Mouse (Mus musculus) brain, adult 2 months (tissue): Measurements from ENCODE around the gene Pnp.
"Not testable (repeated sequence)": the region's sequence is repeated elsewhere in the genome, so short reads cannot be mapped to it uniquely, and the experiment has no call there.

Source experiments
- DNase-seq: peaks from one replicate; pipeline ENCODE4 v3.0.0; 2011; ENCODE audit warnings: low read depth, low spot score

The Pnp gene

DNA sequence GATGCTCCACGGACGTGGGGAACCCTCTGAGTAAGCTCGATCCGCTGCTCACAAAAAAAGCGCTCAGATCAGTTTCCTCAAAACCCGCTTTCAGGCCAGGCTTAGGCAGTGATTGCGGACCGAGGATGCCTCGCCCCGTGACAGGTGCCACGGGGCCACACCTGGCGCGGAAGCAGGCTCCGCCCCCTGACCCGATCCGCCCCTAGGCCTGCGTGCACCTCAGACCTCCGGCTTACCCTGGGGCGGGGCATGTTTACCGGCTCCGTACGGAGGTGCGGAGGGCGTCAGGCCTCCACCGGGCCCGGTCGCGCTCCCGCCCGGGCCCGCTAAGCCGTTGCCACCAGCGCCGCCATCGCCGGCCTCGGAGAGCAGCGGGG lies 517 bp upstream of the Pnp start:
- DNase-seq: peak; percentile 76

- DNase-seq: no peak
Measured at GRCm38 (mm10) chr14:50931493-50932020, 675 bp downstream of the Pnp start.

DNA sequence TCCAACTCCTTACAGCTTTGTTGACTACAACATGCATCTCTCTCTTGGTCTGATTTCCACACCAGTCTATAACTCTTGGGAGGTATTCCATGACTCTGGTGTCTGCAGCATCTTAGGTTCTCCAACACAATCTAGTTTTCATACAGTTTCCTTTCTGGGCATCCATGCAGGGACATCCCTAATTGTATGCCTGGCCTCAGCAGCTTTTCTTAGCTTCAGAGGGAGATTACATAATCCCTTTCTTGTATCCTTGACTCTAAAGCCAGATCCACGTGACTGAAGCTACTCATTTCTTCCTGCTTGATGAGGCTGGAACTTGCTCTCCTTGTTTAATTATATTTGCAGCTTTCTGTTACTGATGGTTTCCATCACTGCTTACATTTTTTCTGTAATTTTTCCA lies 5.8 kb downstream of the Pnp start:
- no peak for DNase-seq

DNA sequence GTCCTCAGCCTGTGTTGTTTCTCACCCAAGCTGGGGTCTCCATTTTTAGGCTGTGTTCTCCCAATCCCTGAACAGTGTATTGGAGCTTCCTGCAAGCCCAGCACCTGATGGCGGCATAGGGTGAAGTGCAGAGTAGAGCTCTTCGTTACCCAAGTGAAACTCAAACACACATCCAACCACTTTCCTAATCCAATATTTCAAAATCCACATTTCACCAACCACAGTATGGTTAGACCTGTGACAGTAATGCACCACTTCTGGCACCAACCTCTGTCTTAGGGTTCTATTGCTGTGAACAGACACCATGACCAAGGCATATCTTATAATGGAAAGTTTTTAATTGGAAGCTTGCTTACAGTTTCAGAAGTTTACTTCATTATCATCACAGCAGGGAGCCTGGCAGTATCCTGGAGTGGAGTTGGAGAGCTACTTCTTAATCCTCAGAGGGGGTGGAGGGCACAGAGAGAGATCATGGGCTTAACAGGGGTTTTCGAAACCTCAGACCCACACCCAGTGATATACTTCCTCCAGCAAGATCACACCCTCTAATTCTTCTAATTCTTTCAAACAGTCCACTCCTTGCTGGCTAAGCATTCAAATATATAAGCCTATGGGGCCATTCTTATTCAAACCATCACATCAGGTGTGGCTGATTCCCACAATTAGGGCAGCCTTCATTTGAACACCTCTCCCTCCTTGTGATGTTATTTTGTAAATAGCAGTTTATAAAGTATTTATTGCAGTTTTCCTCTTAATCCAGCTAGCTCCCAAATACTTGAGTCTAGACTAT lies 7.4 kb downstream of the Pnp start:
- no peak for DNase-seq

- DNase-seq: no peak
Measured at GRCm38 (mm10) chr14:50938940-50939339, 8.1 kb downstream of the Pnp start.

DNA sequence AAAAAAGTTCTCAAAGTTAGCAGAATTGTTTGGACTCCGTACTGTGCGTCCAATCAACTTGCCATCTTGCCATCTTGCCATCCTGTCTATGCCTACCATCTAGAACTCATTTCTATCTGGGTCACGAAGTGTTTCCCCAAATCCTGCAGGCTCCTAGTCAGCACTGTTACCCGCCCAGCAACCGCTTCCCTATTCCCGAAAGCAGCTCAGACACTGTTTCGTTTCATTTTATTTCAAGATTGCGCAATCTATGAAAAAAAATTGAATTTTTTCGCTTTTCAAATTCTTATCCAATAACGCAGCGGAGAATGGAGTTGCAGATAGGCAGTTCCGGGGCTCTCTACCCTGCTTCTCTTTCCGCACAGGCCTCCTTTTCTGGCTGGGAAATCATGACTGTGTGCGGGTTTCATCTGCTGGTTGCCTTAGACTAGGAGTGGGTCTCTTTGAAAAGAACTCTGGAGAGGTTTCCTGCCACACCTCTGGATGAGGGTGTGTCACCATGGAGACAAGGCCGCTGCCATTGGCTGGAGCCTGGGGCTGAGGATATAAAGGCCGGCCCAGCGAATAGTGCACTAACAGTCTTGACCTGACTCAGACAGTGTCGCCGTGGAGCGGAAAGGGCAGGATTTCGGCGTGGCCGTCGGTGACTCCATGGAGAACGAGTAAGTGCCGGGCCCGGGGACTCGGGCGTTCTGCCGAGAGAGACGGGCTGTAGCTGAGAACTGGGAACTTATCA lies 13.2 kb downstream of the Pnp start, which contains the start of gene Gm49342:
TSS of gene Gm49342 (plus strand) at position 586 of the 736 bp plus-strand sequence.
- DNase-seq: peak; percentile 96

GRCm38 (mm10) chr14:50944668-50945033 lies 13.8 kb downstream of the Pnp start:
- DNase-seq: not testable (repeated sequence)

DNA sequence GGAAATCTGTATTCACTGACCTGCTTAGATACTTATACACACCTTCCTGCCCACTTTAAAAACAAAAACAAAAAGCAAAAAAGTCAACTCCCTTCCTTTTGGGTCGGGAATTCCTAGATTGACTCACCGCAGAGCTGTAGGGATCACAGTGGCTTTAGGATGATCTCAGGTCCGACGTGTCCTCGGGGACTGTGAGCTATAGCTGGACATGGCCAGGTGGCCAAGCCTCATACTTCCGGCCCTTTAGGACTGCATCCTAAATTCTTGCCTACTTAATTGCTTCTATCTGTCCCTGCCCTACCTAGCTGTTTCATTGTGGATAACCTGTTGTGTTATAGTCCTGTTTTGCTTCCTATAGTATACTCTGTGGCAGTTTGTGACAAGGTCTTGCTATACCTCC lies 14.2 kb downstream of the Pnp start:
- not testable (repeated sequence) for DNase-seq

GRCm38 (mm10) chr14:50945526-50945925 lies 14.6 kb downstream of the Pnp start:
- not testable (repeated sequence) for DNase-seq

- no peak for DNase-seq
Measured at GRCm38 (mm10) chr14:50955487-50955886, 24.6 kb downstream of the Pnp start.

- DNase-seq: not testable (repeated sequence)
Measured at GRCm38 (mm10) chr14:50955942-50956508, 25.1 kb downstream of the Pnp start, which contains the start of gene Pnp2. Gene Pnp2, plus strand, starts transcription at chr14:50955992.

- DNase-seq: not testable (repeated sequence)
Measured at GRCm38 (mm10) chr14:50956724-50957123, 25.8 kb downstream of the Pnp start.

DNA sequence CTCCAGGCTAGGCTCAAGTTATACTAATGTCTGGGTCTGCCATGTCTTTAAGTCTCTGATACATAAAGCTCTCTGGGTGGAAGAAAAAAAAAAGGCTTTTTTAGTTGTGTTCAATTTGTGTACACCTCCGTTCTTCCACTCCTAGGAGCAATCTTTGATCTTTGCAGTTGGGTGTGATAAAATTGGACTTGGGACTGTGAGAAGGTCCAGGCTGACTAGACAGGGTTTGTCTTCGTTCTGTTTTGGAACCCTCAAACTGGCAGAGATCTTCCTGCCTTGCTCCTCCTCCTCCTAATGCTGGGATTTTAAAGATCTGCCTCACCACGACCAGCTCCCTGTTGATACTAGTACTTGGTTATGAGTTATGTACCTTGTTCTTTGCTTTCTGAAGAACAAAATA lies 26.3 kb downstream of the Pnp start:
- not testable (repeated sequence) for DNase-seq

GRCm38 (mm10) chr14:50958289-50958995 lies 27.6 kb downstream of the Pnp start:
- not testable (repeated sequence) for DNase-seq

GRCm38 (mm10) chr14:50968216-50968980 lies 37.5 kb downstream of the Pnp start:
- no peak for DNase-seq

GRCm38 (mm10) chr14:50969041-50969440 lies 38.2 kb downstream of the Pnp start:
- peak; percentile 20 for DNase-seq

- DNase-seq: peak; percentile 71
Measured at GRCm38 (mm10) chr14:50969558-50970544, 39.0 kb downstream of the Pnp start.

DNA sequence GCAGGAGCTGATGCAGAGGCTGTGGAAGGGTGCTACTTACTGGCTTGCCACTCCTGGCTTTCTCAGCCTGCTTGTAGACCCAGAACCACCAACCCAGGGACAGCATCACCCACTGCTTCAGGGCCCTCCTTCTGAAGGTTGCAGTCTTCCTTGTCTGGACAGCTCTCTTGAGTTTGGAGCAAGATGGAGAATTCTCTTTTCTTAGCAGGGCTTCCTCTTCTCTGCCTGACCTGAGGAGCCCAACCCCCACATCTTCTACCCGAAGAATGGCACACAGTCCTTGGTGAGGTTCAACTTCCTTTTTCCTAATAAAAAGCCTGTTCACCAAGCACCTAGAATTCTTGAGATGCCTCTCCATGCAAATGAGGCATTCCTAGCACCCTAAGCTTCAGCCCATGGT lies 39.9 kb downstream of the Pnp start:
- peak; percentile 10 for DNase-seq

DNA sequence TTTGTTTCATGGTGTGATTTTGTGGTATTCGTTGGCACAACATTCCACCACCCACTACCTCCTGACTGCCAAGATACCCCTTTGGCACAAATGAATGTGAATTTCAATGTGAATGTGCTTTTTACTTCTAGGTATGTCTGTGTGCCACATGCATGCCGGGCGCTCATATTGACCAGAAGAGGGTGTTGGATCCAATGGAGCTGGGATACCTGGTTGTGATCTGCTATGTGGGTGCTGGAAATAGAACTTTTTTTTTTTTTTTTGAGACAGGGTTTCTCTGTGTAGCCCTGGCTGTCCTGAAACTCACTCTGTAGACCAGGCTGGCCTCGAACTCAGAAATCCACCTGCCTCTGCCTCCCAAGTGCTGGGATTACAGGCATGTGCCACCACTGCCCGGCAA lies 42.2 kb downstream of the Pnp start:
- not testable (repeated sequence) for DNase-seq

DNA sequence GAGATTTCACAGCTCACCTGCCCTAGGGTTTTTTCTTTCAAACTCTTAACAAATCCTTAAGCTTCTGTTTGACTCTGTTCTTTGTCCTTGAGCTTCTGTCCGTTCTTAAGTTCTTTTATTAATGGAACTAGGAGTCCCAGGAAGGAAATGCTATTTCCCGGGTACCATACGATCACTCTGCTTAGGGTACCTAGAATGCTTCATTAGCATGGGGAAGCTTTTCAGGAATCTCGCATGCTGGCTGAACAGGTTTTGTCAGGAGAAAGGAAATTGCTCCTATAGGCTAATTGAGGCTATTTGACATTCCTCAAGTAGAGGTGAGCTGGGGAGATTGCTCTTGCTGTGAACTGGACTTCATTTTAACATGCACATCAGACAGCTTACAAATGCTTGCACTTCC lies 42.8 kb downstream of the Pnp start:
- DNase-seq: no peak
